Mouse (Mus musculus): Measurements from ENCODE around the gene Eif4a3. TPM values are rescaled to one million over a fixed set of nuclear protein-coding genes. Genes with fewer than 3 reads are reported as not detected.

The Eif4a3 gene
- total and polyA plus RNA-seq, 3 experiments, result 427 to 608 (median 521) TPM

GRCm38 (mm10) chr11:119310621-119311020, 10.7 kb upstream of the Eif4a3 start:
- no peak overlapping the region for H3K9ac ChIP-seq (ENCODE audit: control insufficient read depth, low read depth, low read length, poor library complexity, severe bottlenecking)
- DNase-seq (ENCODE audit: low read depth, low spot score), result no peak
- peaks cover 3 to 9% of the 10 kb centered on the region in 2 experiments for H3K27me3 ChIP-seq (ENCODE audit: control insufficient read depth in 1 of 2, insufficient read depth in 2 of 2, low read length in 2 of 2)
- no peak for TF ChIP-seq UBTF (IDR thresholded peaks at IDR 0.05; ENCODE audit: borderline replicate concordance, insufficient read depth, low read depth, low read length)
- no peak for TF ChIP-seq GABPA (IDR thresholded peaks at IDR 0.05; ENCODE audit: low read depth, low read length)
- TF ChIP-seq ZKSCAN1 (IDR thresholded peaks at IDR 0.05; ENCODE audit: low read depth, low read length), result no peak
- TF ChIP-seq CTCF (IDR thresholded peaks at IDR 0.05 in 2 of 3, conservative IDR thresholded peaks at IDR 0.05 in 1 of 3; ENCODE audit: control insufficient read depth in 1 of 3, insufficient read depth in 1 of 3, low read depth in 2 of 3, low read length in 3 of 3, poor library complexity in 1 of 3, severe bottlenecking in 1 of 3), result no peak
- no peak for TF ChIP-seq POLR2AphosphoS2 (IDR thresholded peaks at IDR 0.05; ENCODE audit: low read length)
- TF ChIP-seq USF1 (IDR thresholded peaks at IDR 0.05; ENCODE audit: low read depth, low read length), result no peak
- TF ChIP-seq ZMIZ1 (IDR thresholded peaks at IDR 0.05; ENCODE audit: low read depth, low read length), result no peak
- no peak for TF ChIP-seq GATA1 (IDR thresholded peaks at IDR 0.05; ENCODE audit: low read depth, low read length)
- no peak for TF ChIP-seq USF2 (IDR thresholded peaks at IDR 0.05; ENCODE audit: borderline replicate concordance in 1 of 2, insufficient read depth in 1 of 2, low read depth in 1 of 2, low read length in 2 of 2)
- no peak for TF ChIP-seq MEF2A (IDR thresholded peaks at IDR 0.05; ENCODE audit: extremely low read depth, insufficient replicate concordance, low read depth, low read length, poor library complexity, severe bottlenecking)
- no peak for TF ChIP-seq ZNF384 (IDR thresholded peaks at IDR 0.05; ENCODE audit: low read depth, low read length)
- TF ChIP-seq ETS1 (IDR thresholded peaks at IDR 0.05; ENCODE audit: low read depth, low read length), result no peak
- no peak for TF ChIP-seq SMC3 (IDR thresholded peaks at IDR 0.05; ENCODE audit: low read depth, low read length)
- TF ChIP-seq MYB (IDR thresholded peaks at IDR 0.05; ENCODE audit: low read depth, low read length), result no peak
- TF ChIP-seq RAD21 (IDR thresholded peaks at IDR 0.05; ENCODE audit: low read depth, low read length), result no peak
- no peak for TF ChIP-seq MAFK (IDR thresholded peaks at IDR 0.05; ENCODE audit: borderline replicate concordance, low read depth, low read length)
- TF ChIP-seq MAZ (IDR thresholded peaks at IDR 0.05; ENCODE audit: low read depth, low read length), result no peak
- TF ChIP-seq EP300 (IDR thresholded peaks at IDR 0.05; ENCODE audit: low read depth in 1 of 2, low read length in 2 of 2), result no peak
- no peak for TF ChIP-seq NELFE (IDR thresholded peaks at IDR 0.05; ENCODE audit: low read depth, low read length)
- H3K79me2 ChIP-seq (ENCODE audit: control insufficient read depth, insufficient read depth, low read length, poor library complexity), result no peaks in the 10 kb centered on the region
- H3K36me3 ChIP-seq (ENCODE audit: control insufficient read depth in 1 of 2, insufficient read depth in 2 of 2, low read length in 2 of 2), result no peaks in the 10 kb centered on the region
- no peak overlapping the region for H3K27ac ChIP-seq (ENCODE audit: control insufficient read depth, low read depth, low read length)
- H3K4me1 ChIP-seq (ENCODE audit: control insufficient read depth in 1 of 2, insufficient read depth in 2 of 2, low read length in 2 of 2), result 0 out of 4 replicates have a peak, but pooled peaks cover 0 to 4% of the 10 kb centered on the region in 2 experiments
- no peak overlapping the region for H3K4me3 ChIP-seq (ENCODE audit: control insufficient read depth in 1 of 2, insufficient read depth in 1 of 2, low read depth in 2 of 2, low read length in 2 of 2)
- H3K9me3 ChIP-seq (replicated peaks; ENCODE audit: insufficient read depth, low read length), result no peaks in the 10 kb centered on the region

DNA sequence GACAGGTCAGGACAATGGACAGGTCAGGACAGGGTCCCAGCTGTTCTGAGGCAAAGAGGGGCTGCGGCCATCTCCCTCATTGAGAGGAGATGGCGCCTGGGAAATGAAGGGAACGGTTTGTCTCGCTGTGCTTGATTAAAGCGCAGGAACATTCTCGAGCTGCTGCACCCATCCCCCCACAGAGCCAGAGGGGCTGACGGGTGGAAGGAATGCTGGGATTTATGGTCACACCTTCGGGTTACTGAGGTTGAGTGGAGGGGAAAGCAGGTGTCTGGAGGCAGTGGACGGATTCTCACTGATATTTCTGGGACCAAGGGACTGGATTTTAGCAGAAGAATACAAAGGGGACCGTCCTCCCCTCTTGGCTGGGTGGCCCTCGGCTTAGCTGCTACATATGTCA, 8.0 kb upstream of the Eif4a3 start:
- Histone ChIP-seq H3K4me3 (ENCODE audit: control insufficient read depth in 1 of 2, insufficient read depth in 1 of 2, low read depth in 2 of 2, low read length in 2 of 2) (no peak overlapping the region), H3K79me2 (ENCODE audit: control insufficient read depth, insufficient read depth, low read length, poor library complexity) (no peaks in the 10 kb centered on the region), H3K4me1 (ENCODE audit: control insufficient read depth in 1 of 2, insufficient read depth in 2 of 2, low read length in 2 of 2) (0 out of 4 replicates have a peak, but pooled peaks cover 0 to 4% of the 10 kb centered on the region in 2 experiments), H3K9ac (ENCODE audit: control insufficient read depth, low read depth, low read length, poor library complexity, severe bottlenecking) (no peak overlapping the region), H3K36me3 (ENCODE audit: control insufficient read depth in 1 of 2, insufficient read depth in 2 of 2, low read length in 2 of 2) (no peaks in the 10 kb centered on the region), H3K27me3 (ENCODE audit: control insufficient read depth in 1 of 2, insufficient read depth in 2 of 2, low read length in 2 of 2) (peaks cover 3 to 10% of the 10 kb centered on the region in 2 experiments; a peak in 2 of 4 replicates), H3K27ac (ENCODE audit: control insufficient read depth, low read depth, low read length) (no peak overlapping the region), H3K9me3 (replicated peaks; ENCODE audit: insufficient read depth, low read length) (no peaks in the 10 kb centered on the region)
- DNase-seq (ENCODE audit: low read depth, low spot score), result no peak
- TF ChIP-seq EP300 (IDR thresholded peaks at IDR 0.05; ENCODE audit: low read depth in 1 of 2, low read length in 2 of 2) (no peak), POLR2A (IDR thresholded peaks at IDR 0.05; ENCODE audit: control insufficient read depth in 1 of 2, insufficient read depth in 1 of 2, low read depth in 1 of 2, low read length in 2 of 2, poor library complexity in 1 of 2) (no peak), CHD1 (IDR thresholded peaks at IDR 0.05; ENCODE audit: low read depth, low read length) (no peak), NELFE (IDR thresholded peaks at IDR 0.05; ENCODE audit: low read depth, low read length) (no peak), MEF2A (IDR thresholded peaks at IDR 0.05; ENCODE audit: extremely low read depth, insufficient replicate concordance, low read depth, low read length, poor library complexity, severe bottlenecking) (no peak), TCF12 (IDR thresholded peaks at IDR 0.05; ENCODE audit: low read depth, low read length) (no peak), GATA1 (IDR thresholded peaks at IDR 0.05; ENCODE audit: low read depth, low read length) (no peak), POLR2AphosphoS2 (IDR thresholded peaks at IDR 0.05; ENCODE audit: low read length) (no peak), MAX (IDR thresholded peaks at IDR 0.05; ENCODE audit: low read length) (no peak), USF1 (IDR thresholded peaks at IDR 0.05; ENCODE audit: low read depth, low read length) (no peak), SMC3 (IDR thresholded peaks at IDR 0.05; ENCODE audit: low read depth, low read length) (no peak), SIN3A (IDR thresholded peaks at IDR 0.05; ENCODE audit: low read length) (no peak), MYC (IDR thresholded peaks at IDR 0.05; ENCODE audit: low read depth, low read length) (no peak), MAZ (IDR thresholded peaks at IDR 0.05; ENCODE audit: low read depth, low read length) (no peak), ZMIZ1 (IDR thresholded peaks at IDR 0.05; ENCODE audit: low read depth, low read length) (no peak), MYB (IDR thresholded peaks at IDR 0.05; ENCODE audit: low read depth, low read length) (no peak)
